Mouse (Mus musculus): ENCODE data around the gene Akr1a1. TPM values are rescaled to one million over a fixed set of nuclear protein-coding genes. Genes with fewer than 3 reads are reported as not detected.
"Not testable (repeated sequence)": the region's sequence is repeated elsewhere in the genome, so short reads cannot be mapped to it uniquely, and the experiment has no call there.

Gene Akr1a1
- polyA plus RNA-seq, 1 experiment from 2014 or later = 751 TPM

GRCm38 (mm10) chr4:116684665-116685064 lies 33.2 kb upstream of the Akr1a1 start:
- H3K27ac ChIP-seq (ENCODE audit: low read depth, low read length) = peak overlapping the region; percentile 95
- peaks cover 20% of the 10 kb centered on the region for H3K36me3 ChIP-seq (ENCODE audit: control insufficient read depth, insufficient read depth, low read length)
- no peaks in the 10 kb centered on the region for H3K9me3 ChIP-seq (ENCODE audit: control insufficient read depth, low read length)
- peak overlapping the region; percentile 75 for H3K4me2 ChIP-seq (replicated peaks; ENCODE audit: low read depth, low read length)
- WGBS = 78% methylated on average over 2 of the region's 2 CpGs
- H3K4me1 ChIP-seq (ENCODE audit: control insufficient read depth, insufficient read depth, low read length) = peaks cover 19% of the 10 kb centered on the region; the same call in 1 of the 2 replicates
- no peak for ATAC-seq (ENCODE audit: low FRiP score, low TSS enrichment)
- peak overlapping the region; percentile 77; the same call in 1 of the 2 replicates for H3K9ac ChIP-seq (ENCODE audit: low read depth, low read length)
- H3K4me3 ChIP-seq (ENCODE audit: low read length) = no peak overlapping the region; the same call in 1 of the 2 replicates
- H3K27me3 ChIP-seq (ENCODE audit: control insufficient read depth, insufficient read depth, low read length) = no peaks in the 10 kb centered on the region

- Histone ChIP-seq H3K9me3 (ENCODE audit: control insufficient read depth, low read length) (no peaks in the 10 kb centered on the region), H3K4me1 (ENCODE audit: control insufficient read depth, insufficient read depth, low read length) (peaks cover 19% of the 10 kb centered on the region; the same call in 1 of the 2 replicates), H3K9ac (ENCODE audit: low read depth, low read length) (no peak overlapping the region), H3K36me3 (ENCODE audit: control insufficient read depth, insufficient read depth, low read length) (peaks cover 13% of the 10 kb centered on the region), H3K27me3 (ENCODE audit: control insufficient read depth, insufficient read depth, low read length) (no peaks in the 10 kb centered on the region), H3K4me2 (replicated peaks; ENCODE audit: low read depth, low read length) (no peak overlapping the region), H3K27ac (ENCODE audit: low read depth, low read length) (no peak overlapping the region), H3K4me3 (ENCODE audit: low read length) (no peak overlapping the region)
- no peak for ATAC-seq (ENCODE audit: low FRiP score, low TSS enrichment)
- WGBS = 90% methylated on average over 4 of the region's 4 CpGs
Observed at GRCm38 (mm10) chr4:116683957-116684356, 32.5 kb upstream of the Akr1a1 start.

- 92% methylated on average over 4 of the region's 4 CpGs for WGBS
Observed at GRCm38 (mm10) chr4:116680521-116680920, 29.0 kb upstream of the Akr1a1 start.

GRCm38 (mm10) chr4:116679141-116679540 lies 27.7 kb upstream of the Akr1a1 start:
- no peak overlapping the region for H3K27ac ChIP-seq (ENCODE audit: low read depth, low read length)
- ATAC-seq (ENCODE audit: low FRiP score, low TSS enrichment) = no peak
- 78% methylated on average over 5 of the region's 5 CpGs for WGBS
- H3K4me2 ChIP-seq (replicated peaks; ENCODE audit: low read depth, low read length) = no peak overlapping the region
- no peak overlapping the region for H3K4me3 ChIP-seq (ENCODE audit: low read length)
- no peaks in the 10 kb centered on the region for H3K36me3 ChIP-seq (ENCODE audit: control insufficient read depth, insufficient read depth, low read length)
- H3K9ac ChIP-seq (ENCODE audit: low read depth, low read length) = no peak overlapping the region
- no peaks in the 10 kb centered on the region for H3K27me3 ChIP-seq (ENCODE audit: control insufficient read depth, insufficient read depth, low read length)
- no peaks in the 10 kb centered on the region for H3K4me1 ChIP-seq (ENCODE audit: control insufficient read depth, insufficient read depth, low read length)
- no peaks in the 10 kb centered on the region for H3K9me3 ChIP-seq (ENCODE audit: control insufficient read depth, low read length)

More at GRCm38 (mm10) chr4:116680521-116680920, 29.0 kb upstream of the Akr1a1 start:
- H3K4me2 ChIP-seq (replicated peaks; ENCODE audit: low read depth, low read length); ATAC-seq (ENCODE audit: low FRiP score, low TSS enrichment); H3K4me1 ChIP-seq (ENCODE audit: control insufficient read depth, insufficient read depth, low read length); H3K9ac ChIP-seq (ENCODE audit: low read depth, low read length); H3K27me3 ChIP-seq (ENCODE audit: control insufficient read depth, insufficient read depth, low read length); H3K9me3 ChIP-seq (ENCODE audit: control insufficient read depth, low read length); H3K36me3 ChIP-seq (ENCODE audit: control insufficient read depth, insufficient read depth, low read length); H3K4me3 ChIP-seq (ENCODE audit: low read length); H3K27ac ChIP-seq (ENCODE audit: low read depth, low read length): not testable (repeated sequence)

- no peak overlapping the region for H3K9ac ChIP-seq (ENCODE audit: low read depth, low read length)
- H3K4me3 ChIP-seq (ENCODE audit: low read length) = no peak overlapping the region
- no peak overlapping the region for H3K4me2 ChIP-seq (replicated peaks; ENCODE audit: low read depth, low read length)
- H3K27ac ChIP-seq (ENCODE audit: low read depth, low read length) = no peak overlapping the region
- H3K36me3 ChIP-seq (ENCODE audit: control insufficient read depth, insufficient read depth, low read length) = no peaks in the 10 kb centered on the region
- H3K27me3 ChIP-seq (ENCODE audit: control insufficient read depth, insufficient read depth, low read length) = no peaks in the 10 kb centered on the region
- 78% methylated on average over 1 of the region's 1 CpGs for WGBS
- ATAC-seq (ENCODE audit: low FRiP score, low TSS enrichment) = no peak
- H3K9me3 ChIP-seq (ENCODE audit: control insufficient read depth, low read length) = no peaks in the 10 kb centered on the region
- H3K4me1 ChIP-seq (ENCODE audit: control insufficient read depth, insufficient read depth, low read length) = no peaks in the 10 kb centered on the region
Observed at GRCm38 (mm10) chr4:116677808-116678207, 26.3 kb upstream of the Akr1a1 start.

- Histone ChIP-seq H3K4me3 (ENCODE audit: low read length) (no peak overlapping the region), H3K9ac (ENCODE audit: low read depth, low read length) (no peak overlapping the region)
- WGBS = 81% methylated on average over 3 of the region's 3 CpGs
Observed at GRCm38 (mm10) chr4:116676027-116676426, 24.5 kb upstream of the Akr1a1 start.

GRCm38 (mm10) chr4:116674761-116675160 lies 23.3 kb upstream of the Akr1a1 start:
- H3K9ac ChIP-seq (ENCODE audit: low read depth, low read length); H3K9me3 ChIP-seq (ENCODE audit: control insufficient read depth, low read length); H3K4me3 ChIP-seq (ENCODE audit: low read length); H3K4me1 ChIP-seq (ENCODE audit: control insufficient read depth, insufficient read depth, low read length); H3K27me3 ChIP-seq (ENCODE audit: control insufficient read depth, insufficient read depth, low read length); H3K36me3 ChIP-seq (ENCODE audit: control insufficient read depth, insufficient read depth, low read length); H3K27ac ChIP-seq (ENCODE audit: low read depth, low read length); ATAC-seq (ENCODE audit: low FRiP score, low TSS enrichment); H3K4me2 ChIP-seq (replicated peaks; ENCODE audit: low read depth, low read length): not testable (repeated sequence)
- WGBS = 92% methylated on average over 6 of the region's 6 CpGs

More at GRCm38 (mm10) chr4:116676027-116676426, 24.5 kb upstream of the Akr1a1 start:
- Histone ChIP-seq H3K36me3 (ENCODE audit: control insufficient read depth, insufficient read depth, low read length) (no peaks in the 10 kb centered on the region), H3K27me3 (ENCODE audit: control insufficient read depth, insufficient read depth, low read length) (no peaks in the 10 kb centered on the region), H3K27ac (ENCODE audit: low read depth, low read length) (no peak overlapping the region), H3K9me3 (ENCODE audit: control insufficient read depth, low read length) (no peaks in the 10 kb centered on the region), H3K4me2 (replicated peaks; ENCODE audit: low read depth, low read length) (no peak overlapping the region), H3K4me1 (ENCODE audit: control insufficient read depth, insufficient read depth, low read length) (no peaks in the 10 kb centered on the region)
- no peak for ATAC-seq (ENCODE audit: low FRiP score, low TSS enrichment)

- ATAC-seq (ENCODE audit: low FRiP score, low TSS enrichment) = no peak
- H3K4me3 ChIP-seq (ENCODE audit: low read length) = no peak overlapping the region
- no peaks in the 10 kb centered on the region for H3K4me1 ChIP-seq (ENCODE audit: control insufficient read depth, insufficient read depth, low read length)
- no peak overlapping the region for H3K4me2 ChIP-seq (replicated peaks; ENCODE audit: low read depth, low read length)
- no peak overlapping the region for H3K9ac ChIP-seq (ENCODE audit: low read depth, low read length)
- no peaks in the 10 kb centered on the region for H3K36me3 ChIP-seq (ENCODE audit: control insufficient read depth, insufficient read depth, low read length)
- no peak overlapping the region for H3K27ac ChIP-seq (ENCODE audit: low read depth, low read length)
- no peaks in the 10 kb centered on the region for H3K27me3 ChIP-seq (ENCODE audit: control insufficient read depth, insufficient read depth, low read length)
- no peaks in the 10 kb centered on the region for H3K9me3 ChIP-seq (ENCODE audit: control insufficient read depth, low read length)
- 49% methylated on average over 2 of the region's 2 CpGs for WGBS
Observed at GRCm38 (mm10) chr4:116672785-116673184, 21.3 kb upstream of the Akr1a1 start.

GRCm38 (mm10) chr4:116669291-116669690 lies 17.8 kb upstream of the Akr1a1 start:
- WGBS = 77% methylated on average over 2 of the region's 2 CpGs
- no peaks in the 10 kb centered on the region for H3K4me1 ChIP-seq (ENCODE audit: control insufficient read depth, insufficient read depth, low read length)
- H3K27me3 ChIP-seq (ENCODE audit: control insufficient read depth, insufficient read depth, low read length) = no peaks in the 10 kb centered on the region

More at GRCm38 (mm10) chr4:116669291-116669690, 17.8 kb upstream of the Akr1a1 start:
- ATAC-seq (ENCODE audit: low FRiP score, low TSS enrichment) = no peak
- H3K36me3 ChIP-seq (ENCODE audit: control insufficient read depth, insufficient read depth, low read length) = no peaks in the 10 kb centered on the region
- H3K4me2 ChIP-seq (replicated peaks; ENCODE audit: low read depth, low read length) = no peak overlapping the region
- no peaks in the 10 kb centered on the region for H3K9me3 ChIP-seq (ENCODE audit: control insufficient read depth, low read length)
- H3K4me3 ChIP-seq (ENCODE audit: low read length) = no peak overlapping the region
- no peak overlapping the region for H3K27ac ChIP-seq (ENCODE audit: low read depth, low read length)
- no peak overlapping the region for H3K9ac ChIP-seq (ENCODE audit: low read depth, low read length)
